Comparison of ENCODE assay signal across 13 mouse cellular contexts in genomic region chr6:110538731-110539191, GRCm38 (mm10).
DNase-seq lines count a peak whose midpoint lies in the region.
"Had no signal": no experiment of that assay in that cellular context is flagged by ENCODE, and none has a peak within 500 bp of the region (broad histone marks: within the 10 kb centered on the region; RNA-seq: fewer than 3 reads in every experiment).

No protein-coding gene starts in this region.

- DNase-seq in brain, adult 2 months (ENCODE audit: low read depth, low spot score): peak; percentile 90
- DNase-seq in frontal cortex, postnatal 10 days (ENCODE audit: low spot score in 2 of 2): peak; percentile 17 to 59
- peak; percentile 82 for DNase-seq in layer of hippocampus, adult 9-11 months
- DNase-seq in left cerebral cortex, postnatal 36 days (ENCODE audit: low spot score in 2 of 2): peak; percentile 66 to 69
- DNase-seq in spleen, postnatal 14 days (ENCODE audit: low spot score in 2 of 2): no peak
- no peak for DNase-seq in lung, postnatal 25 days (ENCODE audit: low spot score)
- DNase-seq in adrenal gland, adult 18-20 months (ENCODE audit: low spot score in 2 of 2): no peak
- no peak for DNase-seq in urinary bladder, postnatal 36 days (ENCODE audit: low spot score in 2 of 2)
- DNase-seq: B cell, adult 2 months; cerebellum, adult 18-20 months; cerebellum, postnatal 36 days; kidney, adult 9 months; lung, postnatal 10 days had no signal

- intact Hi-C loops in left cerebral cortex, postnatal 36 days (cut with DNase I): loop anchor here (5.0 to 10.0 kb wide), 2 partner anchors 401 to 794 kb away; no protein-coding TSS in a partner anchor

Comparison
In these comparisons a context has a peak if more than half of its experiments do, and no peak if none do; other contexts are left out.
1. DNase-seq: peak in brain, adult 2 months (single experiment), frontal cortex, postnatal 10 days (2 of 2), layer of hippocampus, adult 9-11 months (single experiment) and left cerebral cortex, postnatal 36 days (2 of 2); none in spleen, postnatal 14 days (0 of 2), lung, postnatal 25 days (single experiment), adrenal gland, adult 18-20 months (0 of 2) and urinary bladder, postnatal 36 days (0 of 2).